Mouse (Mus musculus) bone marrow macrophage, adult 2 months (primary cell): ENCODE measurements around the gene Gm49373.

Experiments used
- CTCF ChIP-seq: IDR thresholded peaks from 2 replicates; pipeline ENCODE4 v1.5.1; 2012; ENCODE audit warnings: low read depth, mild to moderate bottlenecking, low read length, moderate library complexity
- POLR2A ChIP-seq: IDR thresholded peaks from 2 replicates; pipeline ENCODE4 v1.6.1; 2012; ENCODE audit warnings: mild to moderate bottlenecking, low read depth, low read length, borderline replicate concordance

- TF ChIP-seq POLR2A: no peak; the same call in 1 of the 2 replicates
- no peak for TF ChIP-seq CTCF
Measured at GRCm38 (mm10) chr9:21073044-21073840, at the start of gene Gm49373, which contains the start of gene Fdx1l.
